ENCODE assay signal across 13 mouse cellular contexts in the genomic region with DNA sequence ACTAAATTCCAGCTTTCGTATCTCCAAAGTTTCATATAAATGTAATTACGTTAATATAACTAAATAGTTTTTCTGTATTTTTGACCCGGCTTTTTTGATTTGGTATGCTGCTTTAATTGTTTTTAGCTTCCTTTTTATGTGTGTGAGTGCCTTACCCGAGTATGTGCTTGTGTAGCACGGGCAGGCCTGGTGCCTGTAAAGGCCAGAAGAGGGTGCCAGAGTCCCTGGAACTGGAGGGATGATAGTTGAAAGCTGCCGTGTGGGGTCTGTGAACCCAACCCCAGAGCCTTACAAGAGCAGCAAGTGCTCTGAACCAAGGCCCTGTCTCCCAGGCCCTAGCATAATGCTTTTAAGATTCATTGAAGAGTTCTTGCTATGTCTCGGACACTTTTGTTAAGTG. TPM values are rescaled to one million over a fixed set of nuclear protein-coding genes. Genes with fewer than 3 reads are reported as not detected.
A peak's percentile ranks its signal among the peaks of the same experiment; 100 is the strongest.
DNase-seq lines count a peak whose midpoint lies in the region; ATAC-seq and TF ChIP-seq lines count a peak whose summit lies in the region.
"Had no signal": no experiment of that assay in that cellular context is flagged by ENCODE, and none has a peak within 500 bp of the region (broad histone marks: within the 10 kb centered on the region; RNA-seq: fewer than 3 reads in every experiment).

No protein-coding gene starts in this region.

- POLR2A ChIA-PET in Patski (lab: Charles Lee): interaction anchor here (1.0 to 1.8 kb wide), 2 partner anchors 10 to 149 kb away, joined by 4 to 7 read pairs; no protein-coding TSS in a partner anchor

- H3K4me1 ChIP-seq in liver, embryonic 14.5 days (replicated peaks; ENCODE audit: control insufficient read depth in 2 of 2, insufficient read depth in 2 of 2, low read length in 1 of 2): 0 out of 4 replicates have a peak, but pooled peaks cover 0 to 2% of the 10 kb centered on the region in 2 experiments
- H3K4me1 ChIP-seq in hindbrain, embryonic 11.5 days (replicated peaks; ENCODE audit: control insufficient read depth, insufficient read depth, low read length): no peaks in the 10 kb centered on the region

- TF ChIP-seq EP300 in liver, embryonic 14.5 days (IDR thresholded peaks at IDR 0.05; ENCODE audit: low read depth): no peak

- H3K27ac ChIP-seq in liver, embryonic 14.5 days: no peak overlapping the region
- H3K27ac ChIP-seq in hindbrain, embryonic 11.5 days (ENCODE audit: low read depth, low read length): no peak overlapping the region
- H3K27ac ChIP-seq: limb, embryonic 13.5 days had no signal

- DNase-seq in heart, adult 11 months: peak; percentile 82
- DNase-seq in heart, postnatal 36 days: no peak
- no peak for DNase-seq in liver, embryonic 14.5 days (ENCODE audit: low read depth in 3 of 3, low spot score in 3 of 3)
- DNase-seq in liver (no peak), A20 (ENCODE audit: low read depth, low spot score) (peak; percentile 23), Patski (ENCODE audit: low read depth, low spot score) (no peak)
- DNase-seq in hindbrain, embryonic 11.5 days (ENCODE audit: low spot score): no peak
- DNase-seq in left cerebral cortex, postnatal 36 days (ENCODE audit: low spot score in 2 of 2): no peak
- DNase-seq: adrenal gland, postnatal 10 days; cerebellum, postnatal 14 days; heart, adult 18-20 months; thymus, adult 2 months had no signal

- CTCF ChIA-PET in Patski (lab: Charles Lee): interaction anchor here (0.9 to 2.9 kb wide), 10 partner anchors 10 to 156 kb away, joined by 3 to 13 read pairs (median 4); no protein-coding TSS in a partner anchor

- H3K27me3 ChIP-seq in liver, embryonic 14.5 days (ENCODE audit: control insufficient read depth, insufficient read depth, low read length): peaks cover 20% of the 10 kb centered on the region
- no peaks in the 10 kb centered on the region for H3K27me3 ChIP-seq in Patski
- peaks cover 9% of the 10 kb centered on the region for H3K27me3 ChIP-seq in hindbrain, embryonic 11.5 days (ENCODE audit: control insufficient read depth, insufficient read depth, low read length)

- no peaks in the 10 kb centered on the region for H3K9me3 ChIP-seq in liver, embryonic 14.5 days (ENCODE audit: control insufficient read depth, low read length)
- no peaks in the 10 kb centered on the region for H3K9me3 ChIP-seq in hindbrain, embryonic 11.5 days (ENCODE audit: control insufficient read depth, low read length)

- H3K4me2 ChIP-seq in liver, embryonic 14.5 days (ENCODE audit: low read depth): no peak overlapping the region
- H3K4me2 ChIP-seq in hindbrain, embryonic 11.5 days (replicated peaks; ENCODE audit: low read depth, low read length): no peak overlapping the region
- H3K4me2 ChIP-seq: limb, embryonic 13.5 days had no signal

- no peaks in the 10 kb centered on the region for H3K36me3 ChIP-seq in liver, embryonic 14.5 days (replicated peaks; ENCODE audit: control insufficient read depth, insufficient read depth, low read depth)
- no peaks in the 10 kb centered on the region for H3K36me3 ChIP-seq in hindbrain, embryonic 11.5 days (ENCODE audit: control insufficient read depth, insufficient read depth, low read length)
- H3K36me3 ChIP-seq: limb, embryonic 13.5 days had no signal

- intact Hi-C loops in heart, postnatal 36 days (cut with DNase I): loop anchor here (10.0 kb wide), 2 partner anchors 288 to 338 kb away; a partner anchor contains a TSS
- intact Hi-C loops in left cerebral cortex, postnatal 36 days (cut with DNase I): loop anchor here (5.0 kb wide), 1 partner anchor 59 kb away; no protein-coding TSS in a partner anchor

- no peak overlapping the region for H3K4me3 ChIP-seq in liver, embryonic 14.5 days (ENCODE audit: insufficient read depth in 1 of 2, low read depth in 2 of 2, low read length in 2 of 2)
- no peak overlapping the region for H3K4me3 ChIP-seq in hindbrain, embryonic 11.5 days (ENCODE audit: low read depth, low read length)
- H3K4me3 ChIP-seq: limb, embryonic 13.5 days had no signal

- 63% methylated on average over 7 of the region's 7 CpGs for WGBS in liver, embryonic 14.5 days (ENCODE audit: insufficient replicate concordance)
- 84% methylated on average over 7 of the region's 7 CpGs for WGBS in hindbrain, embryonic 11.5 days

- TF ChIP-seq CTCF in liver, embryonic 14.5 days (IDR thresholded peaks at IDR 0.05; ENCODE audit: low read depth): peak; percentile 43
- TF ChIP-seq CTCF in Patski (IDR thresholded peaks at IDR 0.05): peak; percentile 63

- in situ Hi-C loops in Patski (cut with MboI; ENCODE audit: low pct_unique_long_range_greater_than_20kb): loop anchor here (5.0 kb wide), 1 partner anchor 69 kb away; no protein-coding TSS in a partner anchor

- no peak for ATAC-seq in liver, embryonic 14.5 days (ENCODE audit: insufficient read depth)
- no peak for ATAC-seq in Patski
- ATAC-seq in hindbrain, embryonic 11.5 days (ENCODE audit: low FRiP score): no peak

- H3K9ac ChIP-seq in liver, embryonic 14.5 days (replicated peaks): no peak overlapping the region
- no peak overlapping the region for H3K9ac ChIP-seq in hindbrain, embryonic 11.5 days (ENCODE audit: low read depth, low read length)
- H3K9ac ChIP-seq: limb, embryonic 13.5 days had no signal

RNA-seq across cellular contexts. Expression of a gene that starts 4.4 kb away (rescaled TPM):
- 10 to 100 TPM; 53.9 to 54.3 TPM for total RNA-seq in heart, postnatal 36 days (2021)
- polyA plus RNA-seq in liver, embryonic 14.5 days (2012; rRNA removed): 3.4 and 3.9 TPM in 2 replicates
- polyA plus RNA-seq in liver, embryonic 14.5 days (2014; fragmentation: Nextera tagmentation; extraction: Ambion mirVana): 5.3 and 6.2 TPM in 2 replicates
- polyA plus RNA-seq in Patski (2021): 129 TPM
- polyA plus RNA-seq in hindbrain, embryonic 11.5 days (2014; fragmentation: Nextera tagmentation; extraction: Ambion mirVana): 36.1 and 38.8 TPM in 2 replicates
- 10 to 100 TPM; 23.2 to 27.6 TPM for total RNA-seq in left cerebral cortex, postnatal 36 days (2021)

Comparison
In these comparisons a context has a peak if more than half of its experiments do, and no peak if none do; other contexts are left out.
1. DNase-seq: peak in heart, adult 11 months (single experiment) and A20 (single experiment); none in heart, postnatal 36 days (0 of 2), liver, embryonic 14.5 days (0 of 3), liver (single experiment), Patski (single experiment), hindbrain, embryonic 11.5 days (single experiment) and left cerebral cortex, postnatal 36 days (0 of 2).